Mouse (Mus musculus) myocyte (in vitro differentiated cells): ENCODE measurements around the gene Cep104. TPM values are rescaled to one million over a fixed set of nuclear protein-coding genes. Genes with fewer than 3 reads are reported as not detected.
A peak's percentile ranks its signal among the peaks of the same experiment; 100 is the strongest.

Experiments used
- H3K27me3 ChIP-seq: one replicate; pipeline ENCODE4 v1.6.1; 2011; ENCODE audit not compliant: control insufficient read depth, insufficient read depth, insufficient read length
- H3K36me3 ChIP-seq: one replicate; pipeline ENCODE4 v1.6.1; 2011; ENCODE audit not compliant: control insufficient read depth, insufficient read depth
- H3K4me2 ChIP-seq: one replicate; pipeline ENCODE4 v1.6.1; 2011; ENCODE audit warnings: low read depth, control low read depth
- H3K4me3 ChIP-seq: one replicate; pipeline ENCODE4 v1.5.1; 2011; ENCODE audit warnings: mild to moderate bottlenecking, control low read depth, moderate library complexity
- H3K79me2 ChIP-seq: one replicate; pipeline ENCODE4 v1.6.1; 2011; ENCODE audit not compliant: control insufficient read depth, insufficient read depth
- H3ac ChIP-seq: one replicate; pipeline ENCODE4 v1.6.1; 2011; ENCODE audit not compliant: control insufficient read depth, insufficient read length
- CEBPB ChIP-seq: IDR thresholded peaks from 2 replicates; pipeline ENCODE4 v1.6.1; 2011; ENCODE audit warnings: mild to moderate bottlenecking, moderate library complexity; ENCODE audit not compliant: poor library complexity, insufficient read depth, severe bottlenecking
- E2F4 ChIP-seq: IDR thresholded peaks from one replicate; pipeline ENCODE4 v1.6.1; 2011; ENCODE audit warnings: mild to moderate bottlenecking, control low read depth, moderate library complexity; ENCODE audit not compliant: insufficient read depth
- MAX ChIP-seq: IDR thresholded peaks from one replicate; pipeline ENCODE4 v1.6.1; 2011; ENCODE audit warnings: low read depth, mild to moderate bottlenecking, control low read depth
- MYOD1 ChIP-seq, 3 experiments: IDR thresholded peaks; one replicate each; pipeline ENCODE4 v1.6.1; 2011; ENCODE audit warnings: control low read depth in 2 of 3, low read depth in 2 of 3, mild to moderate bottlenecking in 2 of 3, moderate library complexity in 1 of 3; ENCODE audit not compliant: insufficient read length in 2 of 3, control insufficient read depth in 1 of 3
- MYOG ChIP-seq, 3 experiments: IDR thresholded peaks; one replicate each; pipeline ENCODE4 v1.6.1; 2011; ENCODE audit warnings: control low read depth in 2 of 3, low read depth in 2 of 3, mild to moderate bottlenecking in 2 of 3; ENCODE audit not compliant: insufficient read length in 2 of 3, control insufficient read depth in 1 of 3, insufficient read depth in 1 of 3
- POLR2A ChIP-seq: IDR thresholded peaks from one replicate; pipeline ENCODE4 v1.6.1; 2011; ENCODE audit warnings: low read depth, mild to moderate bottlenecking, control low read depth, moderate library complexity; ENCODE audit not compliant: insufficient read length
- POLR2AphosphoS2 ChIP-seq: IDR thresholded peaks from one replicate; pipeline ENCODE4 v1.6.1; 2011; ENCODE audit warnings: low read depth, control low read depth; ENCODE audit not compliant: insufficient read length
- REST ChIP-seq: IDR thresholded peaks from one replicate; pipeline ENCODE4 v1.6.1; 2011; ENCODE audit warnings: mild to moderate bottlenecking, control low read depth, moderate library complexity; ENCODE audit not compliant: insufficient read depth, insufficient read length
- SRF ChIP-seq: IDR thresholded peaks from one replicate; pipeline ENCODE4 v1.6.1; 2011; ENCODE audit warnings: low read depth; ENCODE audit not compliant: control insufficient read depth, insufficient read length
- TCF12 ChIP-seq: IDR thresholded peaks from one replicate; pipeline ENCODE4 v1.6.1; 2011; ENCODE audit warnings: mild to moderate bottlenecking, control low read depth; ENCODE audit not compliant: poor library complexity, insufficient read depth, severe bottlenecking
- TCF3 ChIP-seq: IDR thresholded peaks from one replicate; pipeline ENCODE4 v1.6.1; 2011; ENCODE audit warnings: low read depth, control low read depth; ENCODE audit not compliant: insufficient read length
- USF1 ChIP-seq: IDR thresholded peaks from one replicate; pipeline ENCODE4 v1.6.1; 2011; ENCODE audit warnings: low read depth, mild to moderate bottlenecking, control low read depth, moderate library complexity
- polyA plus RNA-seq: library from polyadenylated mRNA; unstranded; fragments of >200 nt; fragmentation: generic; extraction: Trizol; gene quantifications from one replicate; pipeline ENCODE4 v1.2.1, GENCODE M21; 2012; ENCODE audit warnings: missing spikeins

Cep104 gene
- polyA plus RNA-seq, result 21.7 TPM

- Histone ChIP-seq H3K79me2 (peaks cover 26% of the 10 kb centered on the region), H3K36me3 (peaks cover 5% of the 10 kb centered on the region), H3K4me2 (peak within 1 kb of the TSS; percentile 83), H3ac (peak within 1 kb of the TSS; percentile 28), H3K27me3 (no peaks in the 10 kb centered on the region), H3K4me3 (peak within 1 kb of the TSS; percentile 87)
- peak; percentile 49 for TF ChIP-seq E2F4
- TF ChIP-seq REST, result peak; percentile 24
- TF ChIP-seq MAX, result peak; percentile 84
- TF ChIP-seq MYOG (IDR thresholded peaks at IDR 0.05; ENCODE audit: control insufficient read depth in 1 of 3, insufficient read depth in 1 of 3, insufficient read length in 2 of 3, low read depth in 2 of 3), result peak in 2 of 3 experiments; percentile 80 to 81
- peak; percentile 77 for TF ChIP-seq POLR2A
- peak in 2 of 3 experiments; percentile 20 to 62 for TF ChIP-seq MYOD1 (IDR thresholded peaks at IDR 0.05; ENCODE audit: control insufficient read depth in 1 of 3, insufficient read length in 2 of 3, low read depth in 2 of 3)
- TF ChIP-seq TCF3, result peak; percentile 17
- TF ChIP-seq CEBPB, result no peak
- TF ChIP-seq SRF, result no peak
- TF ChIP-seq POLR2AphosphoS2, result peak; percentile 64
These were observed at the start of gene Cep104, which contains the start of gene Dffb for GRCm38 (mm10) chr4:153974431-153975291. Gene Cep104, plus strand, starts transcription at chr4:153975194. Gene Dffb, minus strand, starts transcription at chr4:153975126.

GRCm38 (mm10) chr4:153928772-153929299, 46.2 kb upstream of the Cep104 start:
- Histone ChIP-seq H3K4me2 (no peak overlapping the region), H3ac (no peak overlapping the region), H3K36me3 (no peaks in the 10 kb centered on the region), H3K4me3 (no peak overlapping the region), H3K27me3 (no peaks in the 10 kb centered on the region), H3K79me2 (no peaks in the 10 kb centered on the region)
- TF ChIP-seq MYOD1 (IDR thresholded peaks at IDR 0.05; ENCODE audit: control insufficient read depth in 1 of 3, insufficient read length in 2 of 3, low read depth in 2 of 3) (no peak), POLR2AphosphoS2 (no peak), REST (no peak), USF1 (no peak), MYOG (IDR thresholded peaks at IDR 0.05; ENCODE audit: control insufficient read depth in 1 of 3, insufficient read depth in 1 of 3, insufficient read length in 2 of 3, low read depth in 2 of 3) (no peak), POLR2A (no peak), MAX (no peak), CEBPB (no peak), TCF12 (no peak), SRF (no peak), E2F4 (no peak), TCF3 (no peak)

- Histone ChIP-seq H3K27me3 (no peaks in the 10 kb centered on the region), H3K79me2 (no peaks in the 10 kb centered on the region), H3ac (no peak overlapping the region), H3K36me3 (no peaks in the 10 kb centered on the region), H3K4me2 (no peak overlapping the region), H3K4me3 (no peak overlapping the region)
- TF ChIP-seq MYOD1 (IDR thresholded peaks at IDR 0.05; ENCODE audit: control insufficient read depth in 1 of 3, insufficient read length in 2 of 3, low read depth in 2 of 3) (no peak), E2F4 (no peak), MAX (no peak), POLR2A (no peak)
These were observed 45.6 kb upstream of the Cep104 start for GRCm38 (mm10) chr4:153929425-153929824.

- H3K4me2 ChIP-seq, result no peak overlapping the region
- H3K36me3 ChIP-seq, result no peaks in the 10 kb centered on the region
- no peak overlapping the region for H3K4me3 ChIP-seq
- no peak overlapping the region for H3ac ChIP-seq
- no peak for TF ChIP-seq TCF12
- no peak for TF ChIP-seq MYOD1 (IDR thresholded peaks at IDR 0.05; ENCODE audit: control insufficient read depth in 1 of 3, insufficient read length in 2 of 3, low read depth in 2 of 3)
- TF ChIP-seq CEBPB, result no peak
- no peak for TF ChIP-seq USF1
- no peak for TF ChIP-seq TCF3
- TF ChIP-seq REST, result no peak
- TF ChIP-seq MAX, result no peak
- TF ChIP-seq E2F4, result no peak
- TF ChIP-seq MYOG (IDR thresholded peaks at IDR 0.05; ENCODE audit: control insufficient read depth in 1 of 3, insufficient read depth in 1 of 3, insufficient read length in 2 of 3, low read depth in 2 of 3), result no peak
- no peak for TF ChIP-seq POLR2A
- no peak for TF ChIP-seq SRF
- no peaks in the 10 kb centered on the region for H3K79me2 ChIP-seq
- no peaks in the 10 kb centered on the region for H3K27me3 ChIP-seq
These were observed 45.1 kb upstream of the Cep104 start for GRCm38 (mm10) chr4:153929921-153930320.

GRCm38 (mm10) chr4:153943243-153943642, 31.8 kb upstream of the Cep104 start:
- Histone ChIP-seq H3ac (no peak overlapping the region), H3K36me3 (no peaks in the 10 kb centered on the region), H3K27me3 (no peaks in the 10 kb centered on the region), H3K4me2 (no peak overlapping the region), H3K79me2 (no peaks in the 10 kb centered on the region), H3K4me3 (no peak overlapping the region)
- TF ChIP-seq MAX, result no peak
- no peak for TF ChIP-seq USF1
- TF ChIP-seq TCF3, result no peak
- TF ChIP-seq E2F4, result no peak
- TF ChIP-seq TCF12, result no peak
- no peak for TF ChIP-seq POLR2AphosphoS2
